Mouse (Mus musculus) cerebral cortex, adult 2 months (tissue): ENCODE data around the gene Rab11fip4.

Experiments used
- WGBS: fragments of 180-500 bp; shearing (Covaris S2); methylation state at CpG from one replicate; pipeline ENCODE4 v1.1.7; 2018; 5-methylcytosine and 5-hydroxymethylcytosine counted together

The Rab11fip4 gene

GRCm38 (mm10) chr11:79713184-79713583 is 122.2 kb downstream of the Rab11fip4 start:
- 80% methylated on average over 6 of the region's 6 CpGs for WGBS

GRCm38 (mm10) chr11:79713678-79714077 is 122.7 kb downstream of the Rab11fip4 start:
- 87% methylated on average over 4 of the region's 4 CpGs for WGBS

GRCm38 (mm10) chr11:79714082-79714742 is 123.2 kb downstream of the Rab11fip4 start:
- WGBS: 77% methylated on average over 13 of the region's 13 CpGs

- 78% methylated on average over 6 of the region's 6 CpGs for WGBS
Measured at GRCm38 (mm10) chr11:79714743-79715110, 123.7 kb downstream of the Rab11fip4 start.

- 78% methylated on average over 8 of the region's 8 CpGs for WGBS
Measured at GRCm38 (mm10) chr11:79715316-79715715, 124.3 kb downstream of the Rab11fip4 start.

GRCm38 (mm10) chr11:79715733-79716452 is 124.9 kb downstream of the Rab11fip4 start:
- 86% methylated on average over 6 of the region's 6 CpGs for WGBS

GRCm38 (mm10) chr11:79716453-79716749 is 125.4 kb downstream of the Rab11fip4 start:
- WGBS: 79% methylated on average over 2 of the region's 2 CpGs

- 81% methylated on average over 3 of the region's 3 CpGs for WGBS
Measured at GRCm38 (mm10) chr11:79717271-79717670, 126.3 kb downstream of the Rab11fip4 start.

- WGBS: 64% methylated on average over 7 of the region's 7 CpGs
Measured at GRCm38 (mm10) chr11:79717801-79718200, 126.8 kb downstream of the Rab11fip4 start.

- WGBS: 57% methylated on average over 6 of the region's 6 CpGs
Measured at GRCm38 (mm10) chr11:79718202-79718601, 127.2 kb downstream of the Rab11fip4 start.

- 80% methylated on average over 8 of the region's 8 CpGs for WGBS
Measured at GRCm38 (mm10) chr11:79718829-79719346, 127.9 kb downstream of the Rab11fip4 start.

- WGBS: 73% methylated on average over 4 of the region's 4 CpGs
Measured at GRCm38 (mm10) chr11:79720737-79721136, 129.7 kb downstream of the Rab11fip4 start.

GRCm38 (mm10) chr11:79722811-79723210 is 131.8 kb downstream of the Rab11fip4 start:
- WGBS: 93% methylated on average over 5 of the region's 5 CpGs

GRCm38 (mm10) chr11:79725005-79725404 is 134.0 kb downstream of the Rab11fip4 start:
- WGBS: 91% methylated on average over 6 of the region's 6 CpGs

GRCm38 (mm10) chr11:79729231-79730047 is 138.4 kb downstream of the Rab11fip4 start:
- WGBS: 33% methylated on average over 13 of the region's 13 CpGs

- WGBS: 94% methylated on average over 2 of the region's 2 CpGs
Measured at GRCm38 (mm10) chr11:79730462-79730861, 139.4 kb downstream of the Rab11fip4 start.

GRCm38 (mm10) chr11:79731476-79731875 is 140.5 kb downstream of the Rab11fip4 start:
- WGBS: 90% methylated on average over 5 of the region's 5 CpGs

GRCm38 (mm10) chr11:79733013-79733412 is 142.0 kb downstream of the Rab11fip4 start:
- 96% methylated on average over 6 of the region's 6 CpGs for WGBS

GRCm38 (mm10) chr11:79736232-79737006 is 145.4 kb downstream of the Rab11fip4 start:
- 66% methylated on average over 15 of the region's 15 CpGs for WGBS

- 63% methylated on average over 12 of the region's 12 CpGs for WGBS
Measured at GRCm38 (mm10) chr11:79737126-79737697, 146.2 kb downstream of the Rab11fip4 start.

- WGBS: 92% methylated on average over 6 of the region's 6 CpGs
Measured at GRCm38 (mm10) chr11:79737865-79738502, 147.0 kb downstream of the Rab11fip4 start.
